Mouse (Mus musculus): Measurements from ENCODE around the gene Ankdd1a.

Gene Ankdd1a

DNA sequence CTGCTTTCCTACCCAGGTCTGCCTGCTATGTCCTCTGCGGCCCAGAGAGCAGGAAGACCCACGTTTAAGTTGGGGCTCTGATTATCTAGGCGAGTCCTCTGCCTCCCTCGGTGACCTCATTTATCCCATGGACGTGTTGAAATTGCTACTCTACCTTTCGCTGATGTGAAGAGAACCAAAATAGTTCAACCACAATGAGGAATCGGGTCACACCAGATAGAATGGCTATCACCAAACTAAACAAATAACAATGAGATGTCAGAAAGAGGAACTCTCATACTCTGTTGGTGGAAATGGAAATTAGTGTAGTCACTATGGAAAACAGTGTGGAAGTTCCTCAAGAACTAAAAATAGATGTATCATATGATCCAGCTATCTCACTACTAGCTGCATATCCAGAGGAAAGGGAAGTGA lies 22.1 kb upstream of the Ankdd1a start:
- DNase-seq (ENCODE audit: low spot score): no peak

GRCm38 (mm10) chr9:65541126-65542068 lies 21.4 kb upstream of the Ankdd1a start:
- peak; percentile 83 for DNase-seq (ENCODE audit: low spot score)

- DNase-seq (ENCODE audit: low spot score): no peak
Measured at GRCm38 (mm10) chr9:65539697-65540096, 19.7 kb upstream of the Ankdd1a start.

DNA sequence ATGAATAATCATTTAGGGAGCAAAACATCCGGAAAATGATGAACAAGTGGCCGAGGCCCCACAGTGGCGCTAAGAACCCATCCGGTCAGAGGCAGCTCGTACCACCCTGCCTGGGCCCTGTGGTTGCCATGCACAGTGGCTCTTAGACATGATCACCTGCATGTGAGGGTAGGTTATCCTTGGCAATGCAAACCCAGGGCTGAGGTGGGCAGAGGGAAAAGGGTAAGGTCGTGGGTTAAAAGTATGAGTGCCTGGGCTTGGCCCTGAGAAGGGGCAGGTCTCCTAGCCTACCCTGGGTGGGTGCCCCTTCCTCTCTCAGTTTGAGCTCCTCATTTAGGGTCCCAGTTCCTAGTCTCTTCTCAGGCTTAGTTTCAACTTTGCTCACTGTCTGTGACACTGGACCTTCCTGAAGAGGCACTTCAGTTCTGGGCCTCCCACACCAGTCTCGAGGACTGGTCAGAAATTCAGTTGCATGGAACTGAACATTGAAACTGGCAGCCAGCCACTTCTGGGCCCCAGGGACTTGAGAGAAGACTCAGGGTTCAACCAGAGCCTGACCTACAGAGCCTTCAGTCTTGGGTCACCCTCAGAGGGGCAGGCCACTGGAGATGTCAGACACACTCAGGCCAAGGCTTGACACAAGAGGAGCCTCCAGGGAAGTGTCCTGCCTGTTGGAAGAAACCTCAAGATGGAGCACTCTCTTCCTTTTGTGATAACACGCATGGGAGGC lies 18.1 kb upstream of the Ankdd1a start:
- DNase-seq (ENCODE audit: low spot score): no peak

GRCm38 (mm10) chr9:65536491-65536890 lies 16.5 kb upstream of the Ankdd1a start:
- no peak for DNase-seq (ENCODE audit: low spot score)

- peak; percentile 43 for DNase-seq (ENCODE audit: low spot score)
Measured at GRCm38 (mm10) chr9:65535789-65536469, 15.9 kb upstream of the Ankdd1a start.

- peak; percentile 83 for DNase-seq (ENCODE audit: low spot score)
Measured at GRCm38 (mm10) chr9:65535191-65535722, 15.3 kb upstream of the Ankdd1a start.

DNA sequence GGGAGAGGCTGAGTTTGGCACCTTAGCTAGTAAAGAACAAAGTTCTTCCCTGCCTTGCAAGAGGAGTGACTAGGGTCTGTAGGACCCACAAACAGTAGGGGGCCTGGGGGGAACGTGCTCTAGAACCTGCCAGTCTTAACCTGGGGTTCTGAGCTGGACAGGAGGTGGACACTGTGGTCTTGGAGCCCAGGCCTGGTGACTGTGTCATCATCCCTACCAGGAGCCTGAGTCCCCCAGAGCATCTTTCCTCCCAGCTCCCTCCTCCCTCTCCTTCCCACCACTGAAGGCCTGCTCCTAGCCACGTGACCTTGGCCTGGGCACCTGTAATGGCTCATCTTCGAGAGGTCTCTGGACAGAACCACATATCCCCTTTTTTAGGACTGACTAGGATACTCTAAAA lies 14.1 kb upstream of the Ankdd1a start:
- no peak for DNase-seq (ENCODE audit: low spot score)

DNA sequence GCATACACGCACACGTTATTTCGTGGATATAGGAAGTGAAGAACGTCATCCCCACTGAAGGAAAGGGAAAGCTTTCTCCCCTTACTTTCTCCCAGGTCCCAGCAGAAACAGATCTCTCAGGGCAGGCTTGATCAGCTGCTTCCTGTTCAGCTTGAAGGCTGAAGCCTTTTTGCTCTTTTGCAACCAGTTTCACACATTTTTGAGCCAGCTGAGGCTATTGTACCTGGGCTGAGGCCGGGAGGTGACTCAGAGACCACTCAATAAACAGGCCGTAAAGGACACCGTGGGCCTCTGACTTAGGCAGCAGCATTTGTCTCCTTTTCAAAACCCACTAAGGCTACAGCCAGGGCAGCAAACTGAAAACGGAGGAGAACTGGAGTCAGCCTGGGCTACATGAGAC lies 13.0 kb upstream of the Ankdd1a start:
- DNase-seq (ENCODE audit: low spot score): no peak

GRCm38 (mm10) chr9:65531283-65531682 lies 11.3 kb upstream of the Ankdd1a start:
- DNase-seq (ENCODE audit: low spot score): no peak

DNA sequence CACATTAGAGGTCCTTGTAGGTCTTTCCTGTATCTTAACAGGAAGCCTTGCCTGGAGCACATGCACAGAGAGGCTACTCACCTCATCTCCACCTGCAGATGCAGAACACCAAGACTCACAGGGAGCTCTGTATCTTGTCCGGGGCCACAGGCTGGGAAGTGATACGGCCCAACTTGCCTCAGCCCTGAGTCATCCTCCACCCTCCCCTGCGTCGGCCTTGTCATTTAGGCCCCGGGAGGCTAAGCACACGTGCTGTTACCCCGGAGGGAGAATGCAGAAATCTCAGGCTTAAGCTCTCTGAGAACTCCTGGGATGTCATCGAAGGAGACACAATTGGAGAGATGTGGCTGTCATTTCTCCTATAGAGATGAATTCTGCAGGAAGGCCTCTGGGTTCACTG lies 9.7 kb upstream of the Ankdd1a start:
- no peak for DNase-seq (ENCODE audit: low spot score)

DNA sequence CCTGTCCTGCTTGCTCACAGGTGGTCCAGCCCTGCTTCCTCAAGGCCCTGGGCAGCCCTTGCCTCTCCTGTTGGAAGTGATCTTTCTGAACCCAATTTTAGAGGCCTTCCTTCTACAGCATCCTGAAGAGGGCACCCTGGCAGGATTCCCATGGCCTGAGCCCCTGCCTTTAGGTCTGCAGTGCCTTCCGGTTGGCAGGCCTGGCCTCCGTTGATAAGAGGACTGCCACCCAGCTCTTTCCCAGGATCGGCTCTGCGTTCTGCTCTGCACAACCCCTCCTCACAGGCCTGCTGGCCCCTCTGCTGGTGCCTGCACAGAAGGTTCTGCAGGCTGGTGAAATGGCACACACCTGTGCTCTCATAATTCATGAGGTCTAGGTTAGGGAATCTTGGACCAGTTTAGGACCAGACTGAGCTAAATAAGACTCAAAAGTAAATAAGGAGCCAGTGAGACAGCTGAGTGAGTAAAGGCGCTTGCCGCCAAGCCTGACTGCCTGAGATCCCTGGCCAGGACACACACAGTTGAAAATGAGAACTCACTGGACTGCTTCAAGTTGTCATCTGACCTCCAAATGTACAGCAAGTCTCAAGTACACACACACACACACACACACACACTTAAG lies 8.5 kb upstream of the Ankdd1a start:
- no peak for DNase-seq (ENCODE audit: low spot score)

DNA sequence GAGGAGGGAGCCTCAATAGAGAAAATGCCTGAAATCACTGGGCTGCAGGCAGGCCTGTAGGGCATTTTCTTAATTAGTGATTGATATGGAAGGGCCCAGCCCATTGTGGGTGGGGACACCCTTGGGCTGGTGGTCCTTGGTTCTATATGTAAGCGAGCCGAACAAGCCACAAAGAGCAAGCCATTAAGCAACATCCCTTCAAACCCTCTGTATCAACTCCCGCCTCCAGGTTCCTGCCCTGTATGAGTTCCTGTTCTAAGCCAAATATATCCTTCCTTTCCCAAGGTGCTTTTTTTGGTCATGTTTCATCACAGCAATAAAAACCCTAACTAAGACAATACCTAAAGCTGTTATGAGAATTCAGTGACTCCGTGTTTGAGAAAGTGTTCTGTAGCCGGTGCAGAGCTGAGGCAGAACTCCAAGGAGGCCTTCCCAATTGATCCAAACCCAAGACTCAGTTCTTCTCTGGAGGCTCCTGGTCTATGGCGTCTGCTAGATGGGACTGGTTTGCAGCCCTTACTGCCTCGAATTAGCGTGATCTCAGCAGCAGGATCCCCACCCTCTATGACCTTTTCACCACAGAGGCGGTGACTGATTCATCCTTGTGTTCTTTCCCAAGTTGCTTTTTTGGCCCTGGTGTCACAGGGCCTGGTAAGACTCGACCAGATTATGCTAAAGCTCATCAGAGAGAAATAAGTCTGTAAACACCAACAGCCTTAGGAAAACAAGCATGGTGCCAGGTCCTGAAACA lies 5.6 kb upstream of the Ankdd1a start:
- DNase-seq (ENCODE audit: low spot score): no peak

DNA sequence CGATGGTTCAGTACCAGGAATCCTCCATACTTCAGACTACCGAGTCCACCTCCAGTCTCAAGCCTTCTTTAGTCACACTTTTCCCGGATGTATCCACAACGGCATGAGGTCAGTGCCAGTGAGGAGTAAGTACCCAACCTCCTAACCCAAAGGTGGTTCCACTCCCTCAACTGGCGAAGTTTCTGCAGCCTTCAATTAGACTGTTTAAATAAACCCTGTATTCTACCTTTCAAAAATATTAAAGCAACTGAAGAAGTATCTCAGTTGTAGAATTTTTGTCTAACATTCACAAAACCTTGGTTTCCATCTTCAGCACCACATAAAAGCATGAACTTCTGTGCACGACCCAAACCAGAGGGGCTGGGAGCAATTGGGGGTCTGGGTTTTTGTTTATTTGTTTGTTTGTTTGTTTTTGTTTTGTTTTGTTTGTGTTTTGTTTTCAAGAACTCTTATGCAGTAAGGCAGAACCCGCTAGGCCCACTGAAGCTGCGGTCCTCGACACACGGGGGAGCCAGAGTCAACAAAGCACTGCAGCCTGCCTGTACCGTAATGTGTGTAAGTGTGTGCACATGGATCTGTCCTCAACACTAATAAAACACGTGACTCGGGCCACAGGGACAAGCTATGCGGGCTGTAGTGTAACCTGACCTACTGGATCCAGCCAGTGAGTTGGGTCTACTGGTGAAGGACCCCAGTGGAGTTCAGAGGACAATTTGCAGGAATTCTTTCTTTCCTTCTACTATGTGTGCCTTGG lies 3.8 kb upstream of the Ankdd1a start:
- DNase-seq (ENCODE audit: low spot score): peak; percentile 75

DNA sequence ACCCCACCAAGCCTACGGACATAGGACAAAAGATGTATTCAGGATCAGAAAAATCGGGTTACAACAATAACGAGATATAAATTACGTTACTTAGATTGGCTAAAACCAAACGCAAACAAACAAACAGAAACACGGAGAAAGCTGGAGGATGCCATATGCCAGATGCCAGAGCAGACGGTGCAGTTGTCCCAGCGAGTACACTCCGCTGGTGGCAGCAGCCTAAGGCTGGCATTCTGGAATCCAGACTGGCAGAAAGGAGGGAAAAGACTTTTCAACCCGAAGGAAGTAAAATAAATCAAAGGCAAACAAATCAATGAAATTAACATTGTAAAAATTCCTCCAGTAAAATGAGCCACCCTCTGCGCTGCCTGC lies 498 bp upstream of the Ankdd1a start:
- DNase-seq (ENCODE audit: low spot score): no peak

GRCm38 (mm10) chr9:65514851-65515261 lies 5.1 kb downstream of the Ankdd1a start:
- no peak for DNase-seq (ENCODE audit: low spot score)

GRCm38 (mm10) chr9:65514431-65514830 lies 5.6 kb downstream of the Ankdd1a start:
- DNase-seq (ENCODE audit: low spot score): no peak

DNA sequence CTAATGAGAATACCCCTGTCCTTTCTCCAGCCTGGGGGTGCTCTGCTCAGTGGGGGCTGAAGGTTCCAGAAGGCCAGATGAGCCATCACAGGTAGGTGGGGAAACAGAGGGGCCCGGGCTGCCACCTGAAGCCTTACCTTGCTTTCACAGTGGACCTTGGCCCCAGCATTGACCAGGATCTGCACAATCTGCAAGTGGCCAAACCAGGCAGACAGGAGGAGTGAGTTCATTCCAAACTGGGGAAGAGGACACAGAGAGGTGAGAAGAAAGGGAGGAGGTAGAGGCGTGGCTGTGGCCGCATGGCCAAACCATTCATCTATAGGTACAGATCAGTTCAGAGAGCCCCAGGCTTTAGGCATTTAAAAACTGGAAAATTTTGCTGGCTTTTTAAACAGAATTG lies 7.5 kb downstream of the Ankdd1a start:
- no peak for DNase-seq (ENCODE audit: low spot score)

DNA sequence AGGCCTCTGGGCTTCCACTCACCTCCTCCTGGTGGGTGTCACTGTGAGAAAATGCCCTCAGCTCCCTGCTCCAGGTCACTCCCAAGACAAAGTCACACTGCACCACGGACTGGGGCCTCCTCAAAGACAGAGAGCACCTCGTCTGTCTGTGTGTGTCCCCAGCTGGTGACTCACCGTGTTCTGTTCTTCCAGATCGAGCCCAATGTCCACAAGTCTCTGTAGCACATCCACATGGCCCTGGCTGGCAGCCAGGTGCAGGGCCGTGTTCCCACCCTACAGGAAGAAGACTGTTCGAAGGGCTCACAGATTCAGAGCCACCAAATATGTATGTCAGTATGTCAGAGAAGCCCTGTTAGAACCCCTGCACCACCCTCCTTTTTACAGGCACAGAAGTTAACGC lies 11.5 kb downstream of the Ankdd1a start:
- DNase-seq (ENCODE audit: low spot score): no peak

GRCm38 (mm10) chr9:65502721-65503505 lies 17.1 kb downstream of the Ankdd1a start:
- no peak for DNase-seq (ENCODE audit: low spot score)

Data from T-cell, adult 2 months (primary cell).